Mouse (Mus musculus): ENCODE results near the gene Acads.

DNA sequence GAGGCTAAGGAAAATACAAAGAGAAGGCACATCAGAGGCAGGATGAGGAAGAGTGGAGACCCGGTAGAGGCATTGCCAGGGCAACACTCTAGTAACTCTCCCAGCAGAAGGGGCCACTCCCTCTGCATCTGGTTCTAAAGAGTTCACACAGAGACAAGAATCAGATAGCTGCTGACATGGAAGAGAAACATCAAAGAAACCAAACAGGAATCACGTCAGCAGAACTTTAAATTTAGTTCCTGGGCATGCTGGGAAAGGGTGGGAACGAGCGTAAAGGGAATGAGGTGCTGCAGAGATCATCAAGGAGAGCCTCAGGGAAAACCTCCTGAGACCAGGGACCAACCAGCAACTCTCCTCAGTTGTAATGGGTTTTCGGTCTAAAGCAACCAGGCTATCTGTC lies 31.8 kb upstream of the Acads start:
- no peak for TF ChIP-seq GATA1 (IDR thresholded peaks at IDR 0.05; ENCODE audit: low read depth, low read length)
- TF ChIP-seq POLR2A (IDR thresholded peaks at IDR 0.05; ENCODE audit: control insufficient read depth in 1 of 2, insufficient read depth in 1 of 2, low read depth in 1 of 2, low read length in 2 of 2, poor library complexity in 1 of 2), result no peak
- no peak for TF ChIP-seq USF2 (IDR thresholded peaks at IDR 0.05; ENCODE audit: borderline replicate concordance in 1 of 2, insufficient read depth in 1 of 2, low read depth in 1 of 2, low read length in 2 of 2)
- TF ChIP-seq TBP (IDR thresholded peaks at IDR 0.05; ENCODE audit: low read depth, low read length), result no peak
- no peak for TF ChIP-seq ETS1 (IDR thresholded peaks at IDR 0.05; ENCODE audit: low read depth, low read length)
- TF ChIP-seq TAL1 (IDR thresholded peaks at IDR 0.05; ENCODE audit: low read length), result no peak
- TF ChIP-seq ELF1 (IDR thresholded peaks at IDR 0.05; ENCODE audit: low read depth, low read length), result no peak
- no peak for TF ChIP-seq POLR2AphosphoS2 (IDR thresholded peaks at IDR 0.05; ENCODE audit: low read length)
